Mouse (Mus musculus) adrenal gland, adult (tissue): ENCODE data around the gene Cdc42ep4.

Experiments
- DNase-seq, 2 experiments: peaks; one replicate each; pipeline ENCODE4 v3.0.0; 2022 to 2023; ENCODE audit warnings: low spot score in 1 of 2; ENCODE audit not compliant: inconsistent age in 2 of 2

Gene Cdc42ep4

DNA sequence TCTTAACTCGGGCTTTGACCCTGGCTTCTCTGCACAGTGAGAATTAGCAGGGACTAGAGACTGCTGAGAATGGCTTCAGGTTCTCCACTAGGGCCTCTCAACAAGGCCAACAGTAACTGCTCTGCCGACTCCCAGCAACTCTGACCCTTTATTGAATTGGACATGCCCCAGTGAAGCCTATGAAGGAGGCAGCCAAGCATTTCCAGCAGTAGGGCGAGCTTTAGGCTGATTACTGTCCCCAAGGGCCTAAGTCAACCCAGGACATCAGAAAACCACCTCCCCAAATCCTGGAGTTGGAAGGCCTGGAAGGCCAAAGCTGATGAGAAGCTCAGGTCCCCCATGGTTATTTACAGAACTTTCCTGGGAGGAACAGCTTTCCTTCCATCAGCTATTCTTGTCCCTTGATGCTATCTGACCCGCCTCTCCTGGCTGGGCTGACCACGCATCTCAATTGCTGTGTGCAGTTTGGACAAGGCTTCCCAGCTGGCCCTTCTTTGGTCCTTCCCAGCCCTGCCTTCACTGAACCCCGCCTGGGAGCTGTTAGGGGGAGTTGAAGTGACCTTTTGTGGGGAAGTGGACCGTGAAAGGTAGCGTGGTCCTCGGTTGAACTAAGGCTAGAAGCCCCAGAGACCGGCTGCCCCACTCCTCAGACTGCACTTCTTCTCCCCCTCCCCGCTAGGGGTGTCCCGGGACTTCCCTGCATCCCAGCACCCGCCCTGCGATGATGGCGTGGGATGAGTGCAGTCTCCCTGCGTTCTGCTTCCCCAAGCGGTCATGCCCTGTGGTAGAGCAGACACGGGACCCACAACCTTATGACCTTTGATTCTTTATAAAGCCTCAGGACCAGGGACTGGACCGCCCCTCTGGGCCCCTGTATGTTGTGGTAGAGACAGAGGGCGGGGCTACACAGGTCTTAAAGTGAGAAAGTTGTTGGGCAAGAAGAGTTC is 27.3 kb upstream of the Cdc42ep4 start:
- DNase-seq: peak in 1 of 2 experiments; percentile 71

DNA sequence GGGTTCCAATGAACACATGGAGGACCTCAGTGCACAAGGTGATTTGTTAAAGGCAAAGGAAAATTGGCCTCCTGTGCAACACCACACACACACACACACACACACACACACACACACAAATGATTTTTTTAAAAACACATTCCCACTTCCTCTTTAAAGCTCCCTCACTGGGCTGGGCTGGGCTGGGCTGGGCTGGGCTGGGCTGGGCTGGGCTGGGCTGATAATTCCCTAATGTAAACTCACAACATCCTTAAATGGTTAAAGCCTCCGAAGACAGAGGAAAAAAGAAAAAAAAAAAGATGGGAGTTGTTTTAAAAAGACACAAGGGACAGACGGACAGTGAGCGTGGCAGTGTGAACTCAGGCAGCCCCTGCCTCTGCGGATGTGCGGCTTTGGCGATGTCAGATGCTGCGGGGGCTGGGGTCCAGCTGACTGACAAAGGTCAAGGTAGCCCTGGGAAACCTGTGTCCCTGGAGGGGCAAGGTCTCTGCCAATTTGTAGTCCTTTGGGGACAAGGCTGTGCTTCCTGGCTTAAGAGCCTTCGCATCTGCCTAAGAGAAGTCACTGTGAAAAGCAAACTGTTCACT is 26.3 kb upstream of the Cdc42ep4 start:
- peak in 1 of 2 experiments; percentile 65 for DNase-seq

DNA sequence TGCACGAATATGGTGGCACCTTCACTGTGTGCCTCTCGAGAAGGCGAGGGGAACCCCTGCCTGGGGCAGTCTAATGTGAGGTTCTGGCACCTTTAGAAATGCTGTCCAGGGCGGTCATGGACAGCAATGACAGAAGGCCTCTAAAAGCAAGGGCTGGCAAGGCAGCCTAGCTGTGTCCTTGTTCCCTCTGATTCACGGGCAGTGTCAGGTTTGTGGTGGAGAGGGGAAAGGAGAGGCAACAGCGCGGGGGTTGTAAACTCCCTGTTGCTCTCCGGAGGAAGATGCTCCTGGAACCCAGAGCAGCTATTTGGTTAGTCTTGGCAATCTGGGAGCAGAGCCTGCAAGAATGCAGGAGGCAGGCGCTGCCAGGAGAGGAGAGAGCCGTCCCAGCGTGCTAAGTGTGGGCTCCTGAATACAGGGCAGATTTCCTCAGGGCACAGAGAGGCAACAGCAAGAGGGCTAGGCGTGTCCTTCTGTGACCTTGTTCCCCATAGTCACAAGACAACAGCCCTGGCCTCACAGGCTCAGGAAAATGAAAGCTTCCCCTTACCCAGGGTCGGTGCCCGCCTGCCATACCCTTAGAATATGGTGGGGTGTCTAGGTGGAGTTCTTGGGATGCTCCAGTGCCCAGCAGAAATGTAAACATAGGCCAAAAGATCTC is 25.3 kb upstream of the Cdc42ep4 start:
- peak; percentile 82 to 91 for DNase-seq

DNA sequence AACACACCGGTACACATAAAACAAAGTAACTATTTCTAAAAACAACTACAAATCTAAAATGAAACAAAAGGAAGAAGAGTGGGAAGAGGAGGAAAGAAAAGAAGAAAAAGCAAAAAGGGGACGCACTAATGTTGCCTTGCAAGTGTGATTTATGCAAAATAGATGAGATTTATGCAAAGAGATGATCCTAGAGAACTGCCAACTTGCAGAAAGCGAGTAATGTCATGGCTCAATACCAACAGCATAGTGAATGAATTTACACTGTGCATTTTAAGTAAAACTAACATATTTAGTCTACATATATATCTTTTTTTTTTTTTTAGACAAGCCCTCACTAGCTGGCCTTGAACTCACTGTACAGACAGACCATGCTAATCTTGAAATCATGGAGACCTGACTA is 23.1 kb upstream of the Cdc42ep4 start:
- DNase-seq: no peak

GRCm38 (mm10) chr11:113773191-113773590 is 21.5 kb upstream of the Cdc42ep4 start:
- peak in 1 of 2 experiments; percentile 55 for DNase-seq

GRCm38 (mm10) chr11:113771187-113771586 is 19.5 kb upstream of the Cdc42ep4 start:
- no peak for DNase-seq

DNA sequence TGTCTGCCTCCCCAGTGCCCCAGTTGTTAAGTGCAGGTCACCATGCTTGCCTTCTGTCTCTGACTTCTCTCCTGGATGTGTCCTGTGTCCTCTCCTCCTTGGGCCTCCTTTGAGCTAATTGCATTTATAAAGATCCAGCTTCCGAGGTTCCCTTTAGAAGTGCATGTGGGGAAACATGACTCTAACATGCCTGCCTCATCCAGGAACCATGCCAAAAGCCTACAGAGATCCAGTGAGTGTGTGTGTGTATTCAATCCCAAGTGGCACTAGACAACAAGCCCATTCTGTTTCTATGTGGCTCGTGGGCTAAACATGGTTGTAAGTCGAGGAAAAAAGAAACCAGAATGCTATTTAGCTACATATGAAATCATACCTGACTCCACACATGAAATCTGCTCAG is 16.7 kb upstream of the Cdc42ep4 start:
- no peak for DNase-seq

- peak in 1 of 2 experiments; percentile 63 for DNase-seq
Observed at GRCm38 (mm10) chr11:113767285-113767684, 15.6 kb upstream of the Cdc42ep4 start.

DNA sequence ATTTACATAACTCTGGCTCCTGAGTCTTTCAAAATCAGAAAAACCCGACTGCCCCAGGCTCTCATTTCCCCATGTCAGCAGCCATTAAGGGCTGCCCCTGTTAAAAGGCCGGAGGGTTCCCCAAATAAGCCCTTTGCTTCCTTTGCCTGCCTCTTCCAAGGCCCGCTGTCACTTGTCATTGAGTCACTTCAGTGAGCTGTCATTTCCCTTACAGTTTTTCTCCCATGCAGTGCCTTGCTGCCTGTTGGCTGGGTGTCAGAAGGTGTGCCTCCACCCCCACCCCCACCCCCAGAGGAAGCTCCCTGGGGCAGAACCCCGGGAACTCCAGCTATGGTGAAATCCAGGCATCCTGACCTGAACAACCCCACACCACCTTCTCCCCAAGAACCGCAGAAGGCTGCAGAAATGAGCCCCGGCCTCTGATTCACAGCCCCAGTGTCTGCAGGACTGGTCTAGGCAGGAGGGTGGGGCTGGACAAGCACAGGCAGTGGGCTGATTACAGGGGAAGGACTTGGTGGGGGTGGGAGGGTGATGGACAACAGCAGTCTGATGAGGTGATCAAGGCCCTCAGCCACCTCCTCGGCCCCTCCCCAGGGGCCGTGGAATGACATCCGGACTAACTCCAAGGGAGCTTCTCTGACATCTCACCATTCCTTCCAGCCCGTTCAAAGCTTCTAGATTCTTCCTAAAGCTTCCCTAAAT is 14.8 kb upstream of the Cdc42ep4 start:
- peak in 1 of 2 experiments; percentile 78 for DNase-seq

GRCm38 (mm10) chr11:113764132-113764849 is 12.6 kb upstream of the Cdc42ep4 start:
- peak in 1 of 2 experiments; percentile 36 for DNase-seq

- no peak for DNase-seq
Observed at GRCm38 (mm10) chr11:113763449-113763848, 11.8 kb upstream of the Cdc42ep4 start.

DNA sequence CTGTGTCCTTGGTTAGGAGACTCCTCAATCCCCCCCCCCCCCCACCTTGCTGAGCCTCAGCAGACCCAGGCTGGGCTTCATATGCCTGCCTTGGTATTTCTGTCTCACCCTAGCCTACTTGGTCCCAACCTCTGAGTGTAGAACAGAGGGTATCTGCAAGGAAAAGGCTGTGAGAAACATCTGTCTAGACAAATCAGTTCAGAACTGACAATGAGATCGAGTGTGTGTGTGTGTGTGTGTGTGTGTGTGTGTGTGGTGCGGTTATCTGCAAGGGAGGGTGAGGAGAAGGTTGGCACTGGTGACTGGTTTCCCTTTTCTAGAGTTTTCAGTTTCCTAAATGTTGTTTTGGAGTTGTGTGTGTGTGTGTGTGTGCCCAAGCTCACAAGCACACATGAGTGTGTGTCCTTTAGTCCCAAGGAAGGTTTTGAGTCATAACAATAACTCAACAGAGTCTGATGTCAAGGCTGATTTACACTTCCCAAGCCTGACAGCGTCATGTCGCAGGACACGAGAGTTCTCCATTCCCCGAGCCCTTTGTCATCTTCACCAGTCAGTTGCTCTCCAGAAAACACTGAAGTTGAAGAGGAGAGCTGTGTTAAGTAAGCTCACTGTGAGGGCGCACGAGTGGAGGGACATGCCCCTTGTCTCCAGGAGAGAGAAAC is 10.6 kb upstream of the Cdc42ep4 start:
- DNase-seq: peak; percentile 53 to 82

DNA sequence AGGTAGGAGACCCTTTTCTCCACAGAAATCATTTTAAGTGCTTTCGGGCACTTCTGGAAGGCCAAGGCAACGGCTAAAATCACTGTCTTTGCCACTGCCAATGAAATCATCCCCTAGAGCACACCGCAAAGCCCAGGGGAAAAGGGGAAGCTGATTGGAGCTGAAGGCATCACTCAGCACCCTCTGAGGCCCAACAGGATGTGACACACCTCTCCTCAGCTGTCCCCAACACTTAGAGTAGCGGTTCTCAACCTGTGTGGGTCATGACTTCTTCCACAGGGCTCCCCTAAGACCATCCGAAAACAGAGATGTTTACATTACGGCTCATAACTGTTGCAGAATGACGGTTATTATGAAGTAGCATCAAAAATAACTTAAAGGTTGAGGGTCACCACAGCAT is 10.0 kb upstream of the Cdc42ep4 start:
- no peak for DNase-seq

DNA sequence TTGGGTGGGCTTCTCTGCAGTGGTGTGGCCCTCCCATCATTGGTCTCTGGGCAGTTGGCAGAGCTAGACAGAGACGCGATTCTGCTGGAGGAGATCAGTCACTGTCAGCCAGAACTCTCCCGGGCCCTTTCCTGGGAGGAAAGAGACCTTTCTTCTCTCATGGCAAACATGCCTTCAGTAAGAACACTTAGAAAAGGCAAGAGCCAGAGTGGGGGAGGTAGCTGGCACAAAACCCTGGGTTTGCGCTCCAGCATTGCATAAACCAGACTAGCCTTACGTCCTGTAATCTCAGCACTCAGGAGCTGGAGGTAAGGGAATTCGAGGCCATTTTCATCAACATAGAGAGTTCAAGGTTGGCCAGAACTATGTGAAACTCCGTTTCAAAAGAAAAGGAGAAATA is 8.8 kb upstream of the Cdc42ep4 start:
- peak; percentile 73 to 93 for DNase-seq

- peak in 1 of 2 experiments; percentile 70 for DNase-seq
Observed at GRCm38 (mm10) chr11:113758851-113759250, 7.2 kb upstream of the Cdc42ep4 start.

GRCm38 (mm10) chr11:113756578-113756977 is 4.9 kb upstream of the Cdc42ep4 start:
- peak; percentile 57 to 68 for DNase-seq

GRCm38 (mm10) chr11:113755878-113756277 is 4.2 kb upstream of the Cdc42ep4 start:
- no peak for DNase-seq

DNA sequence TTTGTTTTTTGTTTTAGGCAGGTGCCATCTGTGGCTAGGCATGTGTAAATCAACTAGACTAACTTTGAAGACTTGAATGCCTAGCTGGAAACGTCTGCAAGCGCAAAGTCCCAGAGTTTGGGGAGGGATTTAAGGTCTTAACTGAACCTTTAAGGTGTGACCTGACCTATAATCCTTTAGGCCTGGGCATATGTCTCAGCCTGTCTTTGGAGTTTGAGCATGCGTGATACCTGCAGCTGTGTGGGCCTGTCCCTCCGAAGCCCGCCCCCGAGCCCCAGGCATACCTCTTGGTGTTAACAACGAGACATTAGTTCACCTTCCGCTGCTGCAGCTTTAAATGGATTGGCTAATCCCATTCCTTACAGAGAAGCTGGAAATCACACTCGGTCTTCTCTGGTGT is 3.2 kb upstream of the Cdc42ep4 start:
- DNase-seq: no peak

DNA sequence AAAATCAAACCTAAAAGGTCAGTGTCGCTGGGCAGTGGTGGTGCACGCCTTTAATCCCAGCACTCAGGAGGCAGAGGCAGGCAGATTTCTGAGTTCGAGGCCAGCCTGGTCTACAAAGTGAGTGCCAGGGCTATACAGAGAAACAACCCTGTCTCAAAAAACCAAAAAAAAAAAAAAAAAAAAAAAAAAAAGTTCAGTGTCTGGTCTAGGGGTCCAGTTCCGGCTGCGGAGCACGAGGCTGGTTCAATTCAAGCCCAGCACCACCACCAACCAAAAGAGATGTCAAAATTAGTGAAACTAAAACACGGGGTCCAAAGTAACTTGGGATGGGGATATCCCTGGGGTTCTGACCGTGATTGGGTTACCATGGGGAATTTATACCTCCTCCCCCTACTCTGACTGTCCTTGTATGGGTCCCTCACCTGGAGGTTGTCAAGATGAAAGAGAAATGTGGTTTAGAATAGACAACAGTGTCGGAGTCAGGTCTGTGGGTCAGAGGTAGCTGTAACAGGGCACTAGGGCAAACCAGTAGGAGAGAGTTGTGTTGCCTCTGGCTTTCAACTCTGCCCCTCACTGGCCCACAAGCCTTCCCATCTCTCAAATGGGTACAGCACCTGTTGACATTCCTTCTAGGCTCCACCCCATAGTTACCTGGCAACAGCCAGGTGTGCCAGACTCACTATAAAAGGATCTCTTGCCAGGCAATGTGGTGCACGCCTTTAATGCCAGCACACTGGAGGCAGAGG is 1.2 kb upstream of the Cdc42ep4 start:
- DNase-seq: no peak
